Mouse (Mus musculus): ENCODE results near the gene Adra1d. TPM values are rescaled to one million over a fixed set of nuclear protein-coding genes. Genes with fewer than 3 reads are reported as not detected.

The Adra1d gene
- polyA plus RNA-seq, 1 experiment = 0.20 TPM

- H3K36me3 ChIP-seq (ENCODE audit: control insufficient read depth, insufficient read depth, low read length) = no peaks in the 10 kb centered on the region
- WGBS = 95% methylated on average over 19 of the region's 19 CpGs
- no peak for TF ChIP-seq CTCF (IDR thresholded peaks at IDR 0.05; ENCODE audit: extremely low read depth, insufficient read length, insufficient replicate concordance, low read depth, low read length)
- TF ChIP-seq POLR2A (IDR thresholded peaks at IDR 0.05; ENCODE audit: low read depth, low read length) = no peak
- H3K27ac ChIP-seq (ENCODE audit: insufficient read depth, low read depth, low read length) = no peak overlapping the region
- H3K4me1 ChIP-seq (ENCODE audit: control insufficient read depth, insufficient read depth, insufficient read length, low read length) = no peaks in the 10 kb centered on the region
- H3K27me3 ChIP-seq (ENCODE audit: control insufficient read depth, insufficient read depth, low read length) = no peaks in the 10 kb centered on the region
- no peak overlapping the region for H3K4me3 ChIP-seq (ENCODE audit: low read depth, low read length)
Measured at GRCm38 (mm10) chr2:131520743-131521142, 41.3 kb downstream of the Adra1d start.

GRCm38 (mm10) chr2:131518790-131519189, 43.3 kb downstream of the Adra1d start:
- no peak overlapping the region for H3K27ac ChIP-seq (ENCODE audit: insufficient read depth, low read depth, low read length)
- H3K4me3 ChIP-seq (ENCODE audit: low read depth, low read length) = no peak overlapping the region
- 48% methylated on average over 3 of the region's 3 CpGs for WGBS
- TF ChIP-seq POLR2A (IDR thresholded peaks at IDR 0.05; ENCODE audit: low read depth, low read length) (no peak), CTCF (IDR thresholded peaks at IDR 0.05; ENCODE audit: extremely low read depth, insufficient read length, insufficient replicate concordance, low read depth, low read length) (no peak)
- H3K4me1 ChIP-seq (ENCODE audit: control insufficient read depth, insufficient read depth, insufficient read length, low read length) = no peaks in the 10 kb centered on the region
- no peaks in the 10 kb centered on the region for H3K27me3 ChIP-seq (ENCODE audit: control insufficient read depth, insufficient read depth, low read length)
- H3K36me3 ChIP-seq (ENCODE audit: control insufficient read depth, insufficient read depth, low read length) = no peaks in the 10 kb centered on the region

GRCm38 (mm10) chr2:131517550-131517949, 44.5 kb downstream of the Adra1d start:
- Histone ChIP-seq H3K27ac (ENCODE audit: insufficient read depth, low read depth, low read length) (no peak overlapping the region), H3K27me3 (ENCODE audit: control insufficient read depth, insufficient read depth, low read length) (no peaks in the 10 kb centered on the region), H3K4me1 (ENCODE audit: control insufficient read depth, insufficient read depth, insufficient read length, low read length) (no peaks in the 10 kb centered on the region), H3K36me3 (ENCODE audit: control insufficient read depth, insufficient read depth, low read length) (no peaks in the 10 kb centered on the region), H3K4me3 (ENCODE audit: low read depth, low read length) (no peak overlapping the region)
- WGBS = 94% methylated on average over 4 of the region's 4 CpGs
- no peak for TF ChIP-seq POLR2A (IDR thresholded peaks at IDR 0.05; ENCODE audit: low read depth, low read length)
- TF ChIP-seq CTCF (IDR thresholded peaks at IDR 0.05; ENCODE audit: extremely low read depth, insufficient read length, insufficient replicate concordance, low read depth, low read length) = no peak

GRCm38 (mm10) chr2:131514055-131514621, 47.9 kb downstream of the Adra1d start:
- H3K27ac ChIP-seq (ENCODE audit: insufficient read depth, low read depth, low read length) = peak overlapping the region; percentile 33; the same call in 1 of the 2 replicates
- no peaks in the 10 kb centered on the region for H3K36me3 ChIP-seq (ENCODE audit: control insufficient read depth, insufficient read depth, low read length)
- peaks cover 5% of the 10 kb centered on the region; the same call in 1 of the 2 replicates for H3K4me1 ChIP-seq (ENCODE audit: control insufficient read depth, insufficient read depth, insufficient read length, low read length)
- H3K4me3 ChIP-seq (ENCODE audit: low read depth, low read length) = no peak overlapping the region
- H3K27me3 ChIP-seq (ENCODE audit: control insufficient read depth, insufficient read depth, low read length) = no peaks in the 10 kb centered on the region
- 89% methylated on average over 4 of the region's 4 CpGs for WGBS
- no peak for TF ChIP-seq POLR2A (IDR thresholded peaks at IDR 0.05; ENCODE audit: low read depth, low read length)
- TF ChIP-seq CTCF (IDR thresholded peaks at IDR 0.05; ENCODE audit: extremely low read depth, insufficient read length, insufficient replicate concordance, low read depth, low read length) = no peak

- Histone ChIP-seq H3K4me1 (ENCODE audit: control insufficient read depth, insufficient read depth, insufficient read length, low read length) (peaks cover 5% of the 10 kb centered on the region; the same call in 1 of the 2 replicates), H3K27ac (ENCODE audit: insufficient read depth, low read depth, low read length) (no peak overlapping the region), H3K36me3 (ENCODE audit: control insufficient read depth, insufficient read depth, low read length) (no peaks in the 10 kb centered on the region), H3K27me3 (ENCODE audit: control insufficient read depth, insufficient read depth, low read length) (no peaks in the 10 kb centered on the region), H3K4me3 (ENCODE audit: low read depth, low read length) (no peak overlapping the region)
- whole genome bisulfite sequencing = 13% methylated on average over 2 of the region's 2 CpGs
- TF ChIP-seq POLR2A (IDR thresholded peaks at IDR 0.05; ENCODE audit: low read depth, low read length) (no peak), CTCF (IDR thresholded peaks at IDR 0.05; ENCODE audit: extremely low read depth, insufficient read length, insufficient replicate concordance, low read depth, low read length) (no peak)
Measured at GRCm38 (mm10) chr2:131513477-131513876, 48.6 kb downstream of the Adra1d start.

GRCm38 (mm10) chr2:131510531-131510930, 51.6 kb downstream of the Adra1d start:
- Histone ChIP-seq H3K4me3 (ENCODE audit: low read depth, low read length) (no peak overlapping the region), H3K27ac (ENCODE audit: insufficient read depth, low read depth, low read length) (no peak overlapping the region), H3K27me3 (ENCODE audit: control insufficient read depth, insufficient read depth, low read length) (no peaks in the 10 kb centered on the region), H3K4me1 (ENCODE audit: control insufficient read depth, insufficient read depth, insufficient read length, low read length) (peaks cover 5% of the 10 kb centered on the region; the same call in 1 of the 2 replicates), H3K36me3 (ENCODE audit: control insufficient read depth, insufficient read depth, low read length) (no peaks in the 10 kb centered on the region)
- 73% methylated on average over 5 of the region's 5 CpGs for WGBS
- no peak for TF ChIP-seq POLR2A (IDR thresholded peaks at IDR 0.05; ENCODE audit: low read depth, low read length)
- TF ChIP-seq CTCF (IDR thresholded peaks at IDR 0.05; ENCODE audit: extremely low read depth, insufficient read length, insufficient replicate concordance, low read depth, low read length) = no peak

GRCm38 (mm10) chr2:131509671-131510313, 52.3 kb downstream of the Adra1d start:
- peak; percentile 78; the same call in 1 of the 2 replicates for TF ChIP-seq CTCF (IDR thresholded peaks at IDR 0.05; ENCODE audit: extremely low read depth, insufficient read length, insufficient replicate concordance, low read depth, low read length)
- no peak for TF ChIP-seq POLR2A (IDR thresholded peaks at IDR 0.05; ENCODE audit: low read depth, low read length)
- Histone ChIP-seq H3K27ac (ENCODE audit: insufficient read depth, low read depth, low read length) (no peak overlapping the region), H3K27me3 (ENCODE audit: control insufficient read depth, insufficient read depth, low read length) (no peaks in the 10 kb centered on the region), H3K4me1 (ENCODE audit: control insufficient read depth, insufficient read depth, insufficient read length, low read length) (peaks cover 5% of the 10 kb centered on the region; the same call in 1 of the 2 replicates), H3K36me3 (ENCODE audit: control insufficient read depth, insufficient read depth, low read length) (no peaks in the 10 kb centered on the region), H3K4me3 (ENCODE audit: low read depth, low read length) (peak overlapping the region; percentile 36)
- WGBS = 11% methylated on average over 17 of the region's 17 CpGs

All from small intestine, adult 2 months (tissue).